Mouse (Mus musculus): ENCODE measurements at regions not wholly inside any gene's neighbourhood (a gene's known extent, or its start where the extent isn't known, plus 50 kb on each side); places are given as distances from the start of the nearest gene placed in this dataset.

- no peak for TF ChIP-seq CTCF (IDR thresholded peaks at IDR 0.05; ENCODE audit: insufficient read depth, low read depth, low read length)
- TF ChIP-seq POLR2A (IDR thresholded peaks at IDR 0.05; ENCODE audit: insufficient read depth, low read depth, low read length): no peak
Measured at GRCm38 (mm10) chr17:88318936-88319335, 121.6 kb upstream of the Foxn2 start.

Data from olfactory bulb, adult 2 months (tissue).